Mouse (Mus musculus) kidney, adult 8-10 months (tissue): ENCODE measurements around the gene Tgm6.

ENCODE experiments used
- DNase-seq, 2 experiments: peaks; one replicate each; pipeline ENCODE4 v3.0.0; 2022

Tgm6 gene

GRCm38 (mm10) chr2:130112116-130112515, at the start of gene Tgm6:
Gene Tgm6, plus strand, starts transcription at chr2:130112416.
- DNase-seq = no peak

DNA sequence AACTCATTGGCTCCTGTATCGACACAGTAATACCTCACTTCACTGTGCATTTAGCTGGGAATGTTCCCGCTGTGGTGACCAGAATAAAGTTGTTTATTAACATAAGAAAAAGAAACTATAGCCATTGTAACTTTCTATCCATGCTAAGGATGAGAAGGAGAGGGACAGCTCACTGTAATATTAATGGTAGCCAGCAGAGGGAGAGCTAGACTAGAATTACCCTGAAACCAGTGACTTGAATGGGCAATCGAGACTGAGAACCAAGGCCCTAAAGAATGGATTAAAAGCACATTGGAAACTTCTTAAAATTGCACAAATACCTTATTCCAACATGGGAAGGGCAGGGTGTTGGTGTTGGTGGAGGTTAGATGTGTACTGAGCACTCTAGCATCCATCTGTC, 44.0 kb upstream of the Tgm6 start:
- peak in 1 of 2 experiments; percentile 30 for DNase-seq

- no peak for DNase-seq
Measured at GRCm38 (mm10) chr2:130070396-130070795, 41.8 kb upstream of the Tgm6 start.

GRCm38 (mm10) chr2:130112804-130113203, 588 bp downstream of the Tgm6 start:
- DNase-seq = no peak

GRCm38 (mm10) chr2:130113379-130113778, 1.2 kb downstream of the Tgm6 start:
- DNase-seq = no peak

DNA sequence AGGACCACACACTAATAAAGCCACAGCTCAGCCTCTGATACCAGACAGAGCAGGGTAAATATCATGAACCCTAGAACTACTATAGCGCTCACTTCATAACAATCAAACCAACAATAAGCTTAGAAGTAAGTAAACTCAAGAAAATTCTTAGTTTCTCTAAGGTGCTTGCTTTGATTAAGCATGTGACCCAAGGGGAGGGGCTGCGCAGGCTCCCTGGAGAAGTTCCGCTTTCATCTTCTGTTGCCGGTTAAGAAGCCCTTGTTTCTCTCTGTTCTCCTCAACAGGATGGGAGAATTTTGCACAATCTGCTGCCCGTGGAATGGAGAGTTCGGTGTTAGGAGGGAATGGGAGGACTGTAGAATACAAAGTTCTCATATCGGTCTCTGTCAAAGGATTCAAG, 6.4 kb downstream of the Tgm6 start:
- DNase-seq = no peak

DNA sequence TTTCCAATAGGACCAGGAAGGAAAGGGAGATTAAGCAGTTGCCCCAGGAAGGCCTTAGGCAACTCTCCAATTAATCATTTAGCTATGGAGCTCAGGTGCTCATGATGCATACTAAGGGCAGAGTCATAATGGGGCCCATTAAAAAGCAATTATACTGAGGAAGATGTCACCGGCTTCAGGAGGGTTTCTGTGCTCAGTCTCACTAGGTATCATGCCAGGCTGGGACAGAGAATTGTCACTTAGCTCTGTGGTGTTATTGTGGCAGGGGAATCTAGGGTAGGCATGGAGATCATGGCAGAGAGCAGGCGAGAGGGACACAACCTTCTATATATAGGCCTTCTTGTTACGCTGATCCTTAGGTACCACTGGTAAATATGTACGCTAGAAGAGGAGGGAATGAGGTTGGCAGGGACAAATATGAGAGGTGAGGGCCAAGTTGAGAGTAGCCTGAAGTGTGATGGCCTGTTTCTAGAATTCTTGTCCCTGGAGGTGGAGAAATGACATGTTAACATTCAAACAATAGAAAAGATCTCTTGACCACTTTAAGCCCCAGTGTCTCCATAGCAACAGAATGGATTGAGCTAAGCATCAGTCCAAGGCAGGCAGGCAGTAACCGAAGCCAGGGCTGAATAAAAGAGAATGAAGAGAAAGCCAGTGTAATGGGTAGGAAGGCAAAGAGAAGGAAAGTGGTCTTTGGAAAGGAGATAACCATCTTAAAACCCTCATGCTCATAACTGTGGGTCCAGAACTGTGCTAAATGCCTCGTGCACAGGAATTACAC, 13.3 kb downstream of the Tgm6 start:
- no peak for DNase-seq

GRCm38 (mm10) chr2:130126073-130126472, 13.9 kb downstream of the Tgm6 start:
- DNase-seq = no peak

DNA sequence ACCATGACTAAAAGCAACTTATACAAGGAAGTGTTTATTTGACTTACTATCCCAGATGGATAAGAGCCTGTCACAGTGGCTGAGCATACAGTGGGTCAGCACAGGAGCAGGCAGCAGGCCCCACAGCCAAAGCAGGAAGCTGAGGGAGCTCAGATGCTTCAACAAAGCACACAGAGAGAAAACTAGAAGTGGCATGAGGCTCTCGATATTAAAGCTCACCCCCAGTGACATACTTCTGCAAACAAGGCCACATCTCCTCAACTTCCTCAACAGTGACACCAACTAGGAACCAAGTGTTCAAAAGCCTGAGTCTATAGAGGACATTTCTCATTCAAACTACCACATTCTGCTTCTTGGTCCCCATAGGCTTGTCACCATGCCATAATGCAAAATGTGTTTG, 17.5 kb downstream of the Tgm6 start:
- DNase-seq = no peak

GRCm38 (mm10) chr2:130143011-130143410, 30.8 kb downstream of the Tgm6 start:
- no peak for DNase-seq

DNA sequence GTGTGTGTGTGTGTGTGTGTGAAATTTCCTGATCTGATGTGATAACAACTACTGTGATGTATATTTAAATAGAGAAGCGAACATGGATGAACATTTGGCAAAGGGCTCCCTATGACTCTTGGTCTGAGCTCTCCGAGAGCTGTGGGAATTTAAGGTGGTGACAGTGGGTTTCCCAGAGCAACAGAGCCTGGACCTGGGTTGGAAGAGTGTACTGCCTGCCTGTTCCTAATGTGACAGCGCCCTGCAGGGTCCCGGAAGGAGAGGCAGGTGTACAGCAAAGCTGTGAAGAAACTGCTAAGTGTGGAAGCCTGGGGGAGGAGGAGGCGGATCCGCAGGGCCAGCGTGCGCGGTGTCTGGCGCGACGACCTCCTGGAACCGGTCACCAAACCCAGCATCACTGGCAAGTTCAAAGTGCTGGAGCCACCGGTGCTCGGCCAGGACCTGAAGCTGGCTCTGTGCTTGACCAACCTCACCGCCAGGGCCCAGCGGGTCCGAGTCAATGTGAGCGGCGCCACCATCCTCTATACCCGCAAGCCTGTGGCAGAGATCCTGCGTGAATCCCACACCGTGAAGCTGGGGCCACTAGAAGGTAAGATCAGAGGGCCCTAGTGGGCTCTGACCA, 32.6 kb downstream of the Tgm6 start:
- DNase-seq = no peak

DNA sequence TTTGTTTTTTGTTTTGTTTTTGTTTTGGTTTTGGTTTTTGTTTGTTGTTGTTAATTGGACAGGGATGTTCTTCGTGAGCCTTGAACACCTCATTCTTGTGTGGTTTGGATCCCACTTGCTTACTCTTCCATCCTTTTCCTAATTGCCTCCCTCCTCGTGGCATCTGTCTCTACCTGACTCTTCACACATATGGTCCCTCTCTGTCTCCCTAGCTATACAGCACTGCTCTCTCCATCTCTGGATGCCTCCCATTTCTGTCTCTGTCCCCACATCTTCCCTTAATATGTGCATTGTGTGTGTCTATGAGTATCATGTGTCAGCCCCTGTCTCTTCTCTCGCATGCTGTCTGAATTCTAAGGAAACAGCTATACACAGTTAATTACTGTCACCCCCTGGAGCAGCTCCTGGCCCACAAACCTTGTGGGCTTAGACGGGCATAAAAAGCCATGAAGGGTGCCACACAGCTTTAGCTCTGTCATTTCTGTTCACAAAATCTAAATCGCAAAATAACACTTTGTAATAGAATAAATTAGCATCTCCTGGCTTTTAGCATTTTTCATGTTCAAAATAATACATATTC, 34.0 kb downstream of the Tgm6 start:
- no peak for DNase-seq

DNA sequence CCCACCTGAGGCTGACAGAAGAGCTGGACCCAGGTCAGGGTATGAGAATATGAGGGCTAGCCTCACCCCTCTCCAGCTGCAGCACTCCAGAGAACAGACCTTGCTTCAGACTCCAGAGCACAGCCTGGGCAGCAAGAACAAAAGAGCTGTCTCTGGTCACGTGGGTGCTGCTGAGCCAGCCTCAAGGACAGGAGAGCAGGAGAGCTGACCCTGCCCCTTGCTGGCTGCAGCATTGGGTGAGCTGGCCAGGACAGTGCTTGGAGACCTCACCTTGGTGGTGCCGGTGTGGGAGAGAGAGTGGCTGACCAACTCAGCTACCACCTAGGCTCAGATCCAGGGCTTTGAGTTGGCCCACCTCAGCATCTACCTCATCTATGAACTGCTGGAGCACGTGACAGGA, 43.0 kb downstream of the Tgm6 start:
- DNase-seq = no peak

DNA sequence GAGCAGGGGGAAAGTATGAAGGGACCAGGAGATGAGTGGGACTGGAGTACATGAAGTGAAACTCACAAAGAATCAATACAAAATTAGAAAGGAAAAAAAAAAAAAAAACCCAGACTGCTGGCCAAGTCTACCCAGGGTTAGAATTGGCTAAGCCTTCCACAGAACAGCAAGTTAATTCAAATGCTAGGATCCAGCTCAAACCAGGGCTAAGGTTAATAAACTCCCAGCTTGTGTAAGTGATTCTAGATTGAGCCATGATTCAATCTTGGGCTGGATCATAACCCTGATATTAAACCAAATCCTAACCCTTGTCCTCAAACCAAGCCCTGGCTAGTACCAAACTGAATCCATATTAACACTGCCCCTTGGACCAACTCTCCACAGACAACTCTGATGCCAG, 43.6 kb downstream of the Tgm6 start:
- no peak for DNase-seq

GRCm38 (mm10) chr2:130157231-130158087, 45.2 kb downstream of the Tgm6 start:
- DNase-seq = no peak

DNA sequence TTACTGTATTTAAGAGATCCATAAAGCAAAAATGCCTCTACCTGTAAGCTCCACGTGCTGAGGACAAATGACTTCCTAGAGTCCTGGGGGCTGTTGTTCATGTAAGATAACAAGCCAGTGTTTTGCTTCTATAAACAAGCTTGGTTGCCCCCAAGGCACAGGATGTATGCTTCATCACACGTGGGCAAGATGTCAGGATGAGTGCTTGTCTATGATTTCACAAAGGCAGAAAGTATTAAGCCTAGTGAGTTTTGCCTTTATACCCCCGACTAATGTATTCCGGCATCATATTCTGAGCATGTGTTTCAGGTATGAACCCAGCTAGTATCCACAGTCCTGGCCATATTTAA, 45.8 kb downstream of the Tgm6 start:
- no peak for DNase-seq

DNA sequence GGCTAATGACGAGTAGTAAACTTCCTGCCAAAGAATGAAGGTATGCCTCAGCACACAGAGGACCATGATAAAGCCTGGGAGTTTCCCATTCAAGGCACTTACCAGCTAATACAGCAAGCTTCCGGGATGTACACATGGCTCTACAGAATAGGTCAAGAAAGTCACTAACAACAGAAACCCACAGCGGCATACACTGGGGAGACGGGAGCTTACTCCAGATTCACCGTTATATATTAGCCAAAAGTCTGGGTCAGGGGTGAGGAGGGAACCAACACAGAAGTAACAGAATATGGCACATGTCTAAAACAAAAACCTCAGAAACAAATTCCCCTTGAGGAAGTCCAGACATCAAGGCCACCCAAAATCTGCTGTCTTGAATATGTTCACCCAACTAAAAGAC, 50.5 kb downstream of the Tgm6 start:
- DNase-seq = no peak

DNA sequence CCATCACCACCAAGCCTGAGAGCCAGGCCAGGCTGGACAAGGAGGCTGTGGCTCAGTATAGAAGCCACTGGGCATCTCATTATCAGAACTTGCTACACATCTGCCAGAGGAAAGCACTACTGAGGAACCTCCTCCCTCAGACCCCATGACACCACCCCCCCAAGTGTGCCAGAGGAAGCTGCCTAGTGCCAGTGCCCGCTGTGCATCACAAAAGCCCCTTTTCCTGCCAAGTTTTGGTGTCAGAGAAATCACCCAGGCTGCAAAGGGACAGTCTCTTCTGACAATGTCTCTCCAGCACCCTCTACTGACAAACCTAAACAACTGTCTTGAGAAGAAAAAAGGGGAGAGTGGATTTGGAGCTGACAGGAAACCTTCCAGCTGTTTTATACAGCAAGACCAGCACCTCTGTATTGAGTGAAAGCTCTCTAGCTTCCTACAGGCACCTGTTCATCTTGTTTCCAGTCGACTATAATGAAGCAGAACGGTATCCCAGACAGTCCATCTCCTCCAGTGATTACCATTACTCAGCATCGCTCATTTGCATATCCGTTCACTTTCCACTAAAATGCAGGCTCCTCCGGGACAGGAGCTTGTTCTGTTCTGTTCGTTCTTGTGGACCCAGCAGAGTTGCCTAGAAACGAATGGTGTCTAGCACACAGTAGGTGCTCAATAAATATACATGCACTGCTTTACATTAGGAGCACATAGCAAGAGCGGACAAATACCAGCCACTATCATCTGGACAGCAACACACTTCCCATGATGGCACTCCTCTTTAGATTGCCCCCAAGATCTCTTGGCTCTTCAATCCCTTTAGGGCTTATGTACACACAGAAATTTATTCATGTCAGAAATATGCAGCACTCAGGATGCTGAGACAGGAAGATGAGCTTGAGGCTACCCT, 54.3 kb downstream of the Tgm6 start:
- no peak for DNase-seq

DNA sequence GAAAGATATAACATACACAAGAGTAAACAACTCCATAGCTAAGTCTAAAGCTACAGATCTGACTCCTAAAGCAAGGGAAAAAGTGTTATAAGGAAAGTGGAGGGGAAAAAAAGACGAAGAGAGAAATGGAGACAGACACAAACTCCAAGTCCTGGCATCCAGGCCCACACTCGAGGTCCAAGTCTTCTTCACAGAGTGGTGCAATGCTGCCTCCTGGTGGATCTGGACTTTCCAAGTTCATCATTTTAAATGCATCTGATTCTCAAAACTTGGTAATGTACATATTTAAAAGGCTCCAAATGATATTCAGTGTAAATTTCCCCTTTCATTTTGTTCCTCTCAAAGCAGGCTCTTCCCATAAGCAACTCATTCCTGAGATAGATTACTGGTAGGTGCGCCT, 55.6 kb downstream of the Tgm6 start:
- peak in 1 of 2 experiments; percentile 55 for DNase-seq

- DNase-seq = no peak
Measured at GRCm38 (mm10) chr2:130171674-130172073, 59.5 kb downstream of the Tgm6 start.

DNA sequence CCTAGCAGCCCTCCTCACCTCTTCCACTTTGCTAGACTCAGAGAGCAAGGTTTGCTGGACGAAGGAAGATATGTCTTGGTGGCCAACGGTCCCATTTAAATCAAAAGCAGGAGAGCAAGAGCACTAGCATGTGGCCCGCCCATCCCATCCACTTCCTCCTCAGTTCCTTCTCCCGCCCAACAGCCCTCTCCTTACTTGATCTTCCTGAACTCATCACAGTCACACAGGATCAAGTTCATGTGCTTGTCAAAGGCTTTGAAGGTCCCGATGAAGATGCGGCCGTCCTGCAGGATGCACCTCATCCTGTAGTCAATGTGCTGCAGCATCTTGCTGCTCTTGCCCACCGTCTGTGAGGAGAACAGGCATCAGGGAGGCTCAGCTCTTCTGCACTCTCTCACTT, 64.6 kb downstream of the Tgm6 start:
- no peak for DNase-seq

- DNase-seq = no peak
Measured at GRCm38 (mm10) chr2:130178381-130178705, 66.1 kb downstream of the Tgm6 start.
